Mouse (Mus musculus): ENCODE results near the gene Kif7.

Kif7 gene

GRCm38 (mm10) chr7:79721386-79721977 lies 6.0 kb upstream of the Kif7 start:
- DNase-seq (ENCODE audit: low spot score), result peak; percentile 72

GRCm38 (mm10) chr7:79710831-79711230 lies 4.7 kb downstream of the Kif7 start:
- DNase-seq (ENCODE audit: low spot score), result no peak

GRCm38 (mm10) chr7:79710130-79710607 lies 5.4 kb downstream of the Kif7 start:
- DNase-seq (ENCODE audit: low spot score), result peak; percentile 84

- DNase-seq (ENCODE audit: low spot score), result no peak
These were observed 10.3 kb downstream of the Kif7 start for GRCm38 (mm10) chr7:79705210-79705609.

GRCm38 (mm10) chr7:79702755-79703154 lies 12.8 kb downstream of the Kif7 start:
- DNase-seq (ENCODE audit: low spot score), result no peak

GRCm38 (mm10) chr7:79696495-79696894 lies 19.0 kb downstream of the Kif7 start:
- no peak for DNase-seq (ENCODE audit: low spot score)

- DNase-seq (ENCODE audit: low spot score), result no peak
These were observed 35.3 kb downstream of the Kif7 start for GRCm38 (mm10) chr7:79680231-79680630.

GRCm38 (mm10) chr7:79679186-79679585 lies 36.3 kb downstream of the Kif7 start:
- DNase-seq (ENCODE audit: low spot score), result no peak

- no peak for DNase-seq (ENCODE audit: low spot score)
These were observed 44.5 kb downstream of the Kif7 start for GRCm38 (mm10) chr7:79670900-79671604.

- DNase-seq (ENCODE audit: low spot score), result no peak
These were observed 48.8 kb downstream of the Kif7 start for GRCm38 (mm10) chr7:79666690-79667089.

- DNase-seq (ENCODE audit: low spot score), result peak; percentile 32
These were observed 54.1 kb downstream of the Kif7 start for GRCm38 (mm10) chr7:79661253-79661890.

GRCm38 (mm10) chr7:79660291-79661150 lies 55.0 kb downstream of the Kif7 start:
- peak; percentile 20 for DNase-seq (ENCODE audit: low spot score)

GRCm38 (mm10) chr7:79659578-79660290 lies 55.8 kb downstream of the Kif7 start, which contains the start of gene Ticrr:
Ticrr (plus strand) TSS chr7:79660196.
- peak; percentile 98 for DNase-seq (ENCODE audit: low spot score)

- no peak for DNase-seq (ENCODE audit: low spot score)
These were observed 60.9 kb downstream of the Kif7 start for GRCm38 (mm10) chr7:79654586-79654985.

GRCm38 (mm10) chr7:79654185-79654584 lies 61.3 kb downstream of the Kif7 start:
- DNase-seq (ENCODE audit: low spot score), result no peak

- peak; percentile 51 for DNase-seq (ENCODE audit: low spot score)
These were observed 66.5 kb downstream of the Kif7 start for GRCm38 (mm10) chr7:79649005-79649404.

Measured in embryo, embryonic 10 days (tissue).